Mouse (Mus musculus): ENCODE measurements around the gene C87499.

The C87499 gene

DNA sequence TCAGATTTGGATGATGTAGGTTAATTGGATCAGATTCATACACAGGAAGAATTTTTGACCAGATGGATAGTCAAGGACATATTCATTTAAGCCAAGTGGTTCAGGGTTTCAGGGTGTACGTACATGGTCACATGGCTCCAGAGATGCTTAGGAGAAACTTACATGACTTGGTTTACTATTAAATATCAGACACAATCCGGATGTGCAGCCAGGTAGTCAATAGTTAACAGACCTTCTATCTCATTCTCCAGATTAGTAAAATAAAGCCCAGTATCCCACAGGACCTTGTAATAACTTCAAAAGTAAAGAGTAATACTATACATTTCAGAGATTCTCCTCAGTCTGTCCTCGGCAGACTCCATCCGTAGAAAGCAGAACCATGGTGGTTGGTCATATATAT, at the start of gene C87499:
C87499 (minus strand) TSS at position 101 of the 400 bp plus-strand sequence.
- no peak for DNase-seq (ENCODE audit: low read depth, low spot score)

DNA sequence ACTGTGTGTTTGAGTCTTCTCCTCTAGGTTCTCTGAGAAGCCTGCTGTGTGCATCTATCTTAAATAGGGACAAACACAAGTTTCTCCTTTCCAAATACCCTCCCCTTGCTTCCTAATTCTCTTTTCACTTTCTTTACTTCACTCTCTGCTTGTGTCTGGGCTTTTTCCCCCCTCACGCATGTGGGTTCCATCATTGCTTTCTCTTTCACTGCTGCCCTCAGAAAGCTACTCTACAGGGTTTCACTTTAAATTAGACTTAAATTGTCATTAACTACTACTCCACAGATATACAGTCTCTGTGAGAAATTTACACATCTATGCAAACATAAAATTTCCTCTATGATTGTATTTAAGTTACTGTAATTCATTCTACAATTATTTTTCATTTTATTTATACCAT, 49.6 kb upstream of the C87499 start, which contains the start of gene Ifna2:
Ifna2 (minus strand) TSS at position 101 of the 400 bp plus-strand sequence.
- DNase-seq (ENCODE audit: low read depth, low spot score): no peak

DNA sequence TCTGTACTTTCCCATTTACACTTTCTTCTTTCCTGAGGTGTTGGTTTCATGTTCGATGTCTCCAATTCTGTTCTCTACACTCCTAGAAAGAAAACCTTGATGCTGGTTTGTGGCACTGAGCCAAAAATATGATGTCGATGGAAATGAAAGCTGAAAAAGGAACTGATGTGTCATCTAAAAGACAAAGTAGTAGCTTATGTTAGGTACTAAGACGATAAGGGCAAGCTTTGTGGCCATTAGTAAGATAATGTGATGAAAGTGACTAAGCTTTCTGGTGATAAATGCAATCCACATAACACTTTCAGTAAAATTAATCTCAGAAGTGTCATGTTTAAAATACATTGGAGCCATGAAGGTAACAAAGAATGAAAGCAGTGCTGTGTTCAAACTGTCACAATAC, 47.1 kb upstream of the C87499 start:
- no peak for DNase-seq (ENCODE audit: low read depth, low spot score)

DNA sequence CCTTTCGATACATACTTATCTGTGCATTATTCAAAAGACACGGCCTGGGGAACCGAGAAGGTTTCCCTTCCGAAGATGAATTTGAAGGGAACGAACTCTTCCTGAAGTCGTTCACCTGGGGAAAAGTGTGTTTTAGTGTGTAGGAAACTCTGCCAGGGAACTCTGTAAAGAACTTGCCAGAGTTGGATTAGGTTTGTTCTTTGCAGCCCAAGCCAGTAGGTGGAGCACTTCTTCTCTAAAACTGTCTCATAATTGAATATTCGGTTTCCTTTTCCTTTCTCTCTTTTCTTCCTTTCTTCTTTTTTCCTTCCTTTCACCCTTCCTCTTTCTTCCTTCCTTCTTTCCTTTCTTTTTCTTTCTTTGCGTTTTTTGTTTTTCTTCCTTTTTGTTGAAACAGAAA, 46.2 kb upstream of the C87499 start:
- DNase-seq (ENCODE audit: low read depth, low spot score): no peak

DNA sequence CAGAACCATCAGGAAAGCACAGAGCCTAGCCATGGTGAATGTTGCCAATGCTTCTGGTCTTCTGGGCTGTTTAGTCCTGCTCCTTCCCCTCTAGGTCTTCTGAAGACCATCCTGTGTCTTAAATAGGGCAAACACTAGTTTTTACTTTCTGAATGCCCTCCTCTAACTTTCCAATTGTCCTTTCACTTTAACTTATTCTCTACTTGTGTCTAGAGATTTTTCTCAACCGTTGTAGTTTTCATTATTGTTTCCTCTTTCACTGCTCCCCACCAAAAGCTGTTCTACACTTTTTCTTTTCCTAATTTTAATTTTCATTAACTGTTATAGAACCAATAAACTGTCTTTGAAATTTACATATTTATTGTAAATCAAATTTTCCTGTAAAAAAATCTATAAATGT, 42.6 kb upstream of the C87499 start, which contains the start of gene Ifna16:
Ifna16 (minus strand) TSS at position 101 of the 400 bp plus-strand sequence.
- DNase-seq (ENCODE audit: low read depth, low spot score): no peak

DNA sequence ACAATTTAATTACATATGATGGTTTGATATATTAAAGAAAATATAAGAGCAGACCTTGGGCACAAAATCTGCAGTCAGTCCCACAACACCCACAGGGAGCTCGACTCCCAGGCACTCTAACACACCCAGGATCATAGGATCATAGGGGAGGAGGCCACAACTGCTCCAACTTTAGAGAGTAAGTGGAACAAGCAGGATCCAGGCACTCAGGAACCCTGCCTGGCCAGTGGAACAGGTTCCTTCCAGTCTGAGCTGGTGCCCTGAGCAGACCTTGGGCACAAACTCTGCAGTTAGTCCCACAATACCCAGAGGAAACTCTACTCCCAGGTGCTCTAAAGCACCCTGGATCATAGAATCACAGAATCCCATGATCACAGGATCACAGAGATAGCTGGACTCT, 21.2 kb upstream of the C87499 start:
- DNase-seq (ENCODE audit: low read depth, low spot score): no peak

DNA sequence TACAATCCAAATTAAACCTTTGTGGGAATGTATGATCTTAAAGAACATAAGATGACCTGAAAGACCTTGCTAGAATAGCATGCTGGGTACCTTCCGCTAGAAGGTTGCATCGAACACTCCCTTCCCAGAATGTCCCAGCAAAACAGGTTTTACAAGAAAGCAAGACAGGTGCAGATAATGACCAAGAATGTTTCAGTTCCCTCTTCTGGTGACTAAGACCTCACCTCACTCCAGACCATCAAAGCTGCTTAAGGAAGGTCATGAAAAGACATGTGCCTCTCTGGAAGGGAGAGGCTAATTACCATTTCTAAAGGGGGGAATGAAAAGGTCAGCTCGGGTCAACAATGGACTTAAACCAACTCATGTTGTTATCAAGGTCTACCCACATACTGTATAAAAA, 19.4 kb upstream of the C87499 start:
- DNase-seq (ENCODE audit: low read depth, low spot score): no peak

DNA sequence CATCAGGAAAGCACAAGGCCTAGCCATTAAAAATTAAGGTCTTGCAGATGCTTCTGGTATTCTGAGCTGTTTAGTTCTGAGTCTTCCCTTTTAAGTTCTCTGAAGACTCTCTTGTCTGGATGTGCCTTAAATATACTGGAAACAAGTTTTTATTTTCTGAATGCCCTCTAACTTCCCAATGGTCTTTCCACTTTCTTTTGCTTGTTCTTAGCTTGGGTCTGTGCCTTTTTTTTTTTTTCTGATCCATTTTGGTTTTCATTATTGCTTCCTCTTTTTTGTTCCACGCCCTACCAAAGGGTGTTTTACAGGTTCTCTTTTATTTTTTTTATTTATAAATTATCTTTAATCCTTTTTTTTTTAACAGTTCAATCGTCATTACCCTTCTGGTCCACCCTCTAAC, 10.1 kb upstream of the C87499 start, which contains the start of gene Ifna13:
Ifna13 (minus strand) TSS at position 101 of the 400 bp plus-strand sequence.
- DNase-seq (ENCODE audit: low read depth, low spot score): no peak

DNA sequence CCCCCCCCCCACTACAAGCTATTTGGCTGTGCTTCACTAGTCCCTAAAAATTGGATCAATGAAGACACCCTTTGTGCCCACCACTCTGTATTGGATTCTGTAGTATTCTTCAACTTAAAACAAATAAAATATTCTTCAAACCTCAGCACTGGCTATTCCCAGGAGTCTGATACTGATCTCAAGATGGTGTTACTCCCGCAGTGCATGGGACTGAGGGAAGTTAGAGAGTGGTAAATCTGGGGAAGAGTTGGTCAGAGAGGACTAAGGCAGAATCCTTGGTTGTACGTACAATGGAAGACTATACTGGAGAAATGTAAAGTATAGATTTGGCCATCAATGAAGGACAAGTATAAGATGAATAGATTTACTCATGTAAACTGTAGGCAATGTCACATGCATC, 8.3 kb upstream of the C87499 start:
- DNase-seq (ENCODE audit: low read depth, low spot score): peak; percentile 28

DNA sequence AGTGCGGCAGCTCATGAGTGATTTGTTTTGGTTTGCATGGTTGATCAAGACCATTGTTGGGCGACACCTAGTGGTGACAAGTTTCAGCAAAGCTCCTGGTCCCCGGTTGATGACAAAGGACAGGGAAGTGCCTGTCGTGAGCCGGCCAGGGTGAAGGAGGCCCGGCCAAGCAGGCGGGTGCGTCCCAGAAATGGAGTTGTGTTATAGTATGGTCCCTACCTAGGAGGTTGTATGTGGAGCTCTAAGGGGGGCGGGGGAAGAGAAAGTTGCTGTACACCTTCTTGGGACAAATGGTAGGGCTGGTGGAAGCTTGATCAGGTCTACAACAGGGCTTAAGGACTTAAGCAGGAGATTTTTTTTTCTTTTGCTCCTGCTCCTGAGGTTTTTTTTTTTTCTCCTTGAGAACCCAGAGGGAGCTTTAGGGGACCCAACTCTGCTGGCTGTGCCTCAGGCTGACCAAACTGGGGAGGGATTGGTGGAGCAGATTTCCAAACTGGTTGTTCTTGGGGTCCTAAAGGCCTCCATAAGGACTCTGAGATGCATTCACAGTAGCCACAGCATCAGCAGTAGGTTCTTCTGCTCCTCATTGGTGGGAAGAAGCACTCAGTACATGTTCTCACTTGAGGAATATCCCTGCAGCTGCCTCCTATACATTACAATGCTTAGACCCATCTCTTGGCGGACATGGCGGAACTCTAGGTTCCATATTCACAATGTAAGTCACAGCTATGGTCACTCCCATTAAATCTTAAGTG, 7.0 kb upstream of the C87499 start:
- peak; percentile 100 for DNase-seq (ENCODE audit: low read depth, low spot score)

DNA sequence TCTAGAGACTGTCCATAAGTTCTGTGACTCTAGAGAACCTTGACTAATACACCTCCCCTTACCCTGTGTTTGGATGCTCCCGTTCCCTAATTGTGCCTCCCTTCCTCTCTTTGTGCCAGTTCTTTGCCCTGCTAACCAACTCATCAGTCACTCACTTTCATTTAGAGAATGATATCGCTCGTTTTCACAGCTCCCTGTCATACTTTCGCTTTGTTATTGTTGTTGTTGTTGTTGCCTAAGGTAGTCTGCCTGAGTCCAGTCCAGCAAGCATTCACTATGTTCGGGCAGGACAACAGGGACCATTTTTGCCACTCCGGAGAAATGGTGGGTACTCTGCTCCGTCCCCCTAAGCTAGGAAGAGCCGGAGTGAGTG, 6.5 kb upstream of the C87499 start:
- DNase-seq (ENCODE audit: low read depth, low spot score): no peak

DNA sequence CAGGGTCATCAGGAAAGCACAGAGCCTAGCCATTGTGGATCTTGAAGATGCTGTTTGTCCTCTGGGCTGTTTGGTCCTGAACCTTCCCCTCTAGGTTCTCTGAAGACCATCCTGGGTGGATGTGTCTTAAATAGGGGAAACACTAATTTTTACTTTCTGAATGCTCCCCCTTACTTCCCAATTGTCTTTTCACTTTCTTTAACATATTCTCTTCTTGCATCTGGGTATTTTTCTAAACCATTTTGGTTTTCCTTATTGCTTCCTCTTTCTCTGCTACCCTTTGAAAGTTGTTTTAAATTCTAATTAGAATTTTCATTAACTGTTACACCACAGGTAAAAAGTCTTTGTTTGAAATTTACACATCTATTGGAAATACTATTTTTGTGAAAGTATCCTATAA, 30.9 kb downstream of the C87499 start, which contains the start of gene Ifna12:
Ifna12 (minus strand) TSS at position 101 of the 400 bp plus-strand sequence.
- DNase-seq (ENCODE audit: low read depth, low spot score): no peak

DNA sequence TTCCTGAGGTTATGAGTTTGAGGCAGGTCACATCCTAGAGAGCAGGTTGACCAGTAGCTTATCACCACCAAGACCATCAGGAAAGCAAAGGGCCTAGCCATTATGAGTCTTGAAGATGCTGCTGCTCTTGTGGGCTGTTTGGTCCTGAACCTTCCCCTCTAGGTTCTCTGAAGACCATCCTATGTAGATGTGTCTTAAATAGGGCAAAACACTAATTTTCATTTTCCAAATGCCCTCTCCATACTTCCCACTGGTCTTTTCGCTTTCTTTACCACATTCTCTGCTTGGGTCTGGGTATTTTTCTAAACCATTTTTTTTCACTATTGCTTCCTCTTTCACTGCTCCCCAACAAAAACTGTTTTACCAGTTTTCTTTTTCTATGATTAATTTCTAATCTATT, 41.9 kb downstream of the C87499 start, which contains the start of gene Ifna9:
Ifna9 (minus strand) TSS at position 101 of the 400 bp plus-strand sequence.
- DNase-seq (ENCODE audit: low read depth, low spot score): no peak
